Mouse (Mus musculus) c-Kit-positive CD71-positive TER-119-negative erythroid progenitor cells, embryonic 14.5 days (primary cell): ENCODE results near the gene Gypa.

Experiments
- DNase-seq: peaks from one replicate; pipeline ENCODE4 v3.0.0-alpha.2; 2013; ENCODE audit warnings: low read depth

Gypa gene

DNA sequence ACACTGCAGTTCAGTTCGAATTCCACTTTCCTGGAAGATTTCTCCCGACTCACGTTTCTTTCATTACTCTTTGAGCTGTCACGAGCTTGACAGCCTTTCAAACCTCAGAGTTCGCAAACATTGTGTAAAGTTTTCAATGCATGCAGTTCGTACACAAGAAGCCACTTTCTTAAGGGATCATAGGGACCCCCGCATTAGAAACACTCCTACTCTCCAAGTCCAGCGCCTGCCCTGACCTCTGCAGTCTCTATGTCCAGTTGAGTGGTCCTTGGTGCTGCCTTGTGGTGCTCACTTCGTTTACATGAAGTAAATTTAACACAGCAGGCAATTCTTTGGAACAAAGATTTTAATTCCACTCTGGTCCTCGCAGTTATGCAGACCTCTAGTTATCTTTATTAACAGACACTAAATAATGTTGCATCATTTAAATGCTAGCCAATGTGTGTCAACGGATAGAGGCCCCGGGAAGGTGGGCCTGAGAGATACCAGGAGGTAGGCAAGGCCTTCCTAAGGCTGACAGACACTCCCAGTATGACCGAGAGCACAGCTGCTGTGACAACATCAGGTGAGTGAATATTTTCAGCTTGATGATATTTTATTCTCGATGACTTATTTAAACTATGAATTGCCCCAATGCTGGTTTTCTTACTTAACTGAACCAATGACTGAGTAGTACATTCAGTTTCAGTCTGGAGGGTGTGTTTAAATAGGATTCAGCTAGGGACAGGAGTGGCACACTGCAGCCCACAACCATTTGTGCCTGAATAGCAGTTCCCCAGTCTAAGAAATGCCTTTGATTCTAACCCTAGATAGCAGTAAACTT lies at the start of gene Gypa:
Gypa (plus strand) TSS at position 259 of the 823 bp plus-strand sequence.
- peak; percentile 96 for DNase-seq

DNA sequence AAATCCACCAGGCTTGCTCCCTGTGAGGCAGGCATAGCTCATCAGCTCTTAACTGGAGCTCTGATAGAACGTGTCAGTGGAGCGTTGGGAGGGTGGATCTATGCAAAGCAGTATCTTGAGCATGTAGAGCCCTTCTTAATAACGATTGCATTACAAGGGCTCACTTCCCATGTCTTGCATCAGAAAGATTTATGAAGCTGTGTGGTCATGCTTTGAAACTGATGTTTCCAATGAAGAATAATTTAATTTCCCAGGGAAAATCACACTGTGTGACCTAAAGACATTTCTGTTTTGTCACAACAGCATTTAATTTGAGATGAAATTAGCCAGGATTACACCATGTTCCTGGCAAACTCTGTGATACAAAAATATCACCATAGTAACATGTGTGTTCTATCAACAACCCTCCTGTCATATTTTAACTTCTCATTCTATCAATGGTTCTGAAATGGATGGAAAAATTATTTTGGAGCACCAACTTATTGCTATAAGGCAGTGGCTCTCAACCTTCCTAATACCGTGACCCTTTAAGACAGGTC lies 49.0 kb upstream of the Gypa start:
- no peak for DNase-seq

DNA sequence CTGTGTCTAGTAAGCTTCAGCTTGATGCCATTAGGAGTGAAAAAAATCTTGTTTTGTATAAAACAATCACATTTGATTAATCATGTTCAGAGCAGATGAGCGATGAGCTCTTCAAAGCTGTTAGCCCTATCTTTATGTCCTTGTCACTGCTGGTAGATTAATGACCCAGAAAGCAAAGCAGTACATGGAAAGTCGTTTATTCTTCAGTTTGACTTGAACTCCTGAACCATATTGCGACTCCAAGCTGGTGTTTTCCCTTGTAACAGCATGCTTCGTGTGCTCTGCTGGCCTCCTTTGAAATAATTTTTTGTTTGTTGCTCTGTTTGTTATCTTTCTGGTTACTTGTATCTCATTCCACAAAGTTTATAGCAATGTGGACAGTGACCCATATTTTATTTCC lies 46.4 kb upstream of the Gypa start:
- DNase-seq, result no peak

DNA sequence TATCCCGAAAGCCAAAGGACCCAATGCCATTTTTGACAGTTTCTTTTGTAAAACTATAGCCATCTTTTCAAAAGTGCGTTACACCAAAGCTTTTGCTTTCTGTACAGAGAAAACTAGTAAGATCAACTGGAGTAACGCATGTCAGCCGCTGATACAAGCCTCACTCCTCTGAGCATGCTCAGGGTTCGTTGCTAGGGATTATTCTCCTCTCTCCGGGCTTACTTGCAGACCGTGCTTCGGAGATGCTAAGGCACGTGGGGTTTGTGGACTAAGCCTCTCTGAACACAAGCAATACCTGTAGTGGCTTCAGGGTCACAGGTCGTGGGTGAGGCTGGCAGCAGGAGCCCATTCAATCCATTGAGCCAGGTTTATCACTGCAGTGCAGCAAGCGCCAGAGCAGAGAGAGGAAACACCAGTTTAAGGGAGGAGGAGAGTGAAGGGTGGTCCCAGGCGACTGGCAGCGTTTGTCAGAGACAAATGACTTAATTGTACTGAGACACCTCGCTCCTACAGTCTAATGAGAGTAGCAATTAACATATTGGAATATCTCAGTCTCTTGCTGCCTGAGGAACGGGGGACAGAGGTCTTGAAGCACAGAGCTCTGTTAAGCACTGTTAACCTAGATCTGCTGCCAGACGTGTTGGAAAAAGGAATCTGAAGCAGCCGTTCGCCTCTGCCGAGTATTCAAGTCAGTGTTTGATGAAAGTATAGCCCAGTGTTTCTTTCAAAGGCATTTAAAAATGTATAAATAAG lies 41.5 kb upstream of the Gypa start:
- no peak for DNase-seq

DNA sequence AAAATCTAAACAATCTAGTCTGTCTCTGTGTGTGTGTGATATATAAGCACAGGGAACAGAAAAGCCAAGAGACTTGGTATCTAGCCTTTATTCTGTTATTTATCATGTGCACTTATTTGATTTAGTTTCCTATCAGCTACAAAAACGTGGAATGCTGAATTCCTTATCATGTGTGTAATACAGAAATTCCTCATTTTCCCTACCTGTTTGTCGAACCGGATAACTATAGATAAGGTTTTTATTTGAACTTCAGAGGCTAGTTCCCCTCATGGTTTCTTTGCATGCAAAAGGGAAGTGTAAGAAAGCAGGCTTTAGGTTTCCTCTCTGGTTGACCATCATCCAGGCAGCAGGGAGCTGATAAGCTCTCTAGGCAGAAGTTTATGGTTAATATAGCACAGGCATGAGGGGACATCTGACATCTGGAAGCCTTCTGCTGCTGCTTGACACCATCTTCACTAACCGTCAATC lies 30.1 kb upstream of the Gypa start:
- no peak for DNase-seq

DNA sequence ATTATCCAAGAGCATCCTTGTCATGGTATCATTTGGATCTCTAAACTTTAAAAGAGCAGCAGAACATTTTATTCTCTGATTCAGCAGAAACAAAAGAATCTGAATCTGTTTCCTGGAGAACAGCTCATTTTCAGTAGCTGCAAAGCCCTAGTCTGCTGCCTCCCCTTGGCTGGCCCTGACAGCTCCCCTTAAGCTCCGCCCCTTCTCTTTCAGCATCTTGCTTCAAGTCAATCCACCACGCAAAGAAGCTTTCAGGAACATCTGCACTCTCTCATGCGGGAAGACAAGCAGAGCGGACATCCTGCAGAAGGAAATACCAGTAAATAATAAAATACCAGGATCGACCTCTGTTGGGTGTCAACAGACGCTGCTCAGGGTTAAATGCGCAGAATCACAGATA lies 18.6 kb upstream of the Gypa start:
- DNase-seq, result no peak

DNA sequence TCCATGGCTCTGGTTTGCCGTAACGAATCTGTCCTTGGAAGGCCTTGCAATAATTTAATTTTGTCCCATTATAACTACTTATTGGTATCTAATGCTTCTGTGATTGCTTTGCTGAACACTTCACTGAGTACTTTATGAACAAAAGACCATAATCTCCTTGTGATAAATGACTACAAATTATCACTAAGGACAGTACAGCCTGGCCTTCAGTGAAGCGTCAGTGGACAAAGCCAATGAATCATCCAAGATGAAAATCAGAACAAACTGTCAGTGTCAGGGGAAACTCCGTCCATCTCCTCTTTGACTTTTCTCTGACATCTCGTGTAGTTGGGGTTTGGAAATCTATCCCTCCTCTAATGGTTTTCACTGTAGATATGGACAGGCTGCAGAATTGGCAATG lies 15.4 kb upstream of the Gypa start:
- no peak for DNase-seq

DNA sequence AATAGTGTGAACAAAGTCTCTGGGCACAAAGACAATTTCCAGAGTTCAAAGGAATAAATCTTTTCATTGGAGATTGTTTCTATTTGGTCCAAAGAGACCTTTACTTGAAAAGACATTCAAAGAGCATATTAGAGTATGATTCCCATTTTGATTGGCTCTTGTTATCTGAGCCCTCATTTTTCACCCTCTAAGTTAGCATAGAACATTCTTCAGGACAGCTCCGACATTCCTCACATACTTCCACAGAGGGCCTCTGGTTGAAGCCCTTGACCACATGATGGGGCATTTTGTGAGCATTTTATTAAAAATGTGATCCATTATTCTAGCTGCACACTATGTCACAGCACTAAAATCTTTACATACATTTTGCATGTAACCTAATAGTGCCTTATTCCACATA lies 14.5 kb upstream of the Gypa start:
- no peak for DNase-seq

DNA sequence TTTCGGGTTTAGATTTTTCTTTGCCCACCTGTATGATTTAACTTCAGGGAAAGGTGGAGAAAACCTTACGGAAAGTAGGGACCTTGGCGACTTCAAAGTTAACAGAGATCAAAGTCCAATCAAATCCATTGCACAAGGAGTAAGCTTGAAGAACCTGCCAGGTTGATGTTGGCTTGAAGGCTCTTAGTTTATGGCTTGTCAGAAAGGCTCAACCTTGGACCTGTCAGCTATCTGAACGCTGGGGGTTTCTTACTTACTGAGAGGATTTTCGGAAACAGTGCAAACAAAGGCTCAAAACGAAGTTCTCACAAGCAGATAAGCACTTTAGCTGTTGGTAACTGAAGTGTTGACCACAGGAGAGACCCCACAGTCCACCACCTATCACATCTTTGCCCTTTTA lies 11.4 kb upstream of the Gypa start:
- DNase-seq, result no peak

DNA sequence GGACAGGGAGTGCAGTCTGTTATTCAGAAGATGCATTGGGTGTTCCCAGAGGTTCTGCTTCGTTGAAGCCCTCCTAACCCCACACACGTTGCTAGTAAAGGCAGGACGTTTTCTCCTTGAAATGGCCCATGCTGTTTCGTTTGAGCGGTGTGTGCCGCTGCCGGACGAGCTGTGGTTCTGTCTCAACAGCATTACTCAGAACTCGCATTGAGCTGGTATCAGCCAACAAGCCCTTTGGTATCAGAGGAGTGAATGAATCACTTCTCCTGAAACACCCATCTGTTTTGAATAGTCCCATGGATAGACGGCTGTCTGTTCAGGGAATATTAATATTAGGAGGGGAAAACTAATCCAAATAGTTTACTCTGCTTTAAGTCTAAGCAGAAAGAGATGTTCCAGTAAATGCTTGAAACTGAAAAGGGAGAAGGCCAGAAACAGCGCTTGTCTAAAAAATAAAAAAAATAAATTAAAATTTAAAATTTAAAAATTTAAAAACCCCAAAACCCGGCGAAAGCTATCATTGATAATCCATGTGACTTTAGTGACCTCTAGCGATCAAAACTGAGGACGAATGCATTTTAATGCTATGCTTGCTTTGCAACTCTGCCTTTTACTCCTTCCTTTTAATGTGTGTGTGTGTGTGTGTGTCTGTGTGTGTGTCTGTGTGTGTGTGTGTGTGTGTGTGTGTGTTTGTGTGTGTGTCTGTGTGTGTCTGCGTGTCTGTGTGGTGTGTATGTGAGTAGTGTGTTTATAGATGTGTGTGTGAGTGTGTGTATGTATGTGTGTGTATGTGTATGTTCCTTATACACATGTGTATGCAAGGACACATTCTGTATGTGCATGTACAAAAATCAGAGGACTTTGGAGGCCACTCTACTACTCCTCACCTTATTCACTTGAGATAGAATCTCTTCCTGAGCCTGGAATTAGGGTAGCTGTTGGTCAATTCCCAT lies 10.5 kb upstream of the Gypa start:
- DNase-seq, result no peak

DNA sequence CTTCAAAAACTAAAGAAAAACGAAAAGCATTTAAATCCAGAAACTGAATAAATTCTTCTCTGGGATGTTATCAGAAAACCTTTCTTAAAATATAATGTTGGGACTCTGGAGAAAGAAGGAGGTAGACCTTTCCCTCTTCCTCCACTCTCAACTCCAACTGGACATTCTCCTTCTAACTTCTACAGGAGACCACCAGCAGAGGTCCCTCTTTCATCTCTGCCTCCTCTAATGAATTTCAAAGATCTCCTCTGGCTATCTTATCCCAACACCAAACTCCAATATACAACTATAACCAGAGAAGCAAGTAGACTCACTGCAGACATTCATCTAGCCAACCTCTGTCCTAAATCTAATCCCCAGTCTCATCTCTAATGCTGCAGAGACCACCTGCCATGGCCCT lies 2.0 kb upstream of the Gypa start:
- no peak for DNase-seq

DNA sequence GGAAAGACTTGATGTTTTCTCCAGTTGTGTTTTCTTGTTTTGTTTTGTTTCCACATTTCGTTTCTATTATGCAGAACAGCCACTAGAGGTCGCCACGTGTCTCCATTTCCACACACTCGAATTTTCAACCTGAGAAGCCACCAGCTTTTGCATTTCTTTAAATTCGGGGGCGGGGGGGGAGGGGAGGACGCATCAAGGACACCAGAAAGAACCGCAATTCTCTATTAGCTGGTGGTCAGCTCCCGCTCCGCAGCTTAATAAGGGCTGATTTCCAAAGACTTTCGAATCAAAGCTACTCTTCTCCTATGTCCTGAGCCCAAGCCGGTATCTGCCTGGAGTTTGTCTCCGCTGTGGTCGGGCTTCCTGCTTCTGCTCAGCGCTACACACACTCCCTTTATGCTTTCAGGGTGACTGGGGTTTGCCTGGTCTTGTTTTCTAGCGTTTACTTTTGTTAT lies 567 bp upstream of the Gypa start:
- peak; percentile 64 for DNase-seq

DNA sequence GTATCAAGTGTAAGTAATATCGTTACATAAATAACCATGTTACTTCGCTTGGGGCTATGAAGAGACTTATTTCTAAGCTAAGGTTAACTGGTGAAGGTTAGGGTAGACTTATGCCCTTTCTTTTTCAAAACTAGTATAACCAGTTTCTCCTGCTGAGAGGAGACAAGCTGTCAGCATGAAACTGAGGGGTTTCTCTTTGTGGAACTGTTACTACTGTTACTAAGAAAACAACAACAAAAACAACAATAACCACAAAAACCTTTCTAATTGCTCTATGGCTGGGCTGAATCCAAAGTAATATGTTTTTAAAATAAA lies 722 bp downstream of the Gypa start:
- no peak for DNase-seq

DNA sequence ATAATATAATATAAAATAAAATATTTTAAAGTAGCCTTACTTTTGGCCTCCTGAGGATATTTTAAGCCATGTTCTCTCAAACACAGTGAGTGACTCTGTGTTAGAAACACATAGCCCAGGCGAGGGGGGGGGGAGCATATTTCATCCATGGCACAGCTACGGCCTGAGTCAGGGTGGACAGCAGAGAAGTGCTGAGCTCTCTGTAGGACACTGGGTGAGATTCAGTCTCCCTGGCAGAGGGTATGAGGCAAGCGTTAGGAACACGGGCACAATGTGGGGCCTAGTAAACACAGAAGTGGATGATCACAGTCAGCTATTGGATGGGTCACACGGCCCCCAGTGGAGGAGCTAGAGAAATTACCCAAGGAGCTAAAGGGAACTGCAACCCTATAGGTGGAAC lies 1.2 kb downstream of the Gypa start:
- no peak for DNase-seq

DNA sequence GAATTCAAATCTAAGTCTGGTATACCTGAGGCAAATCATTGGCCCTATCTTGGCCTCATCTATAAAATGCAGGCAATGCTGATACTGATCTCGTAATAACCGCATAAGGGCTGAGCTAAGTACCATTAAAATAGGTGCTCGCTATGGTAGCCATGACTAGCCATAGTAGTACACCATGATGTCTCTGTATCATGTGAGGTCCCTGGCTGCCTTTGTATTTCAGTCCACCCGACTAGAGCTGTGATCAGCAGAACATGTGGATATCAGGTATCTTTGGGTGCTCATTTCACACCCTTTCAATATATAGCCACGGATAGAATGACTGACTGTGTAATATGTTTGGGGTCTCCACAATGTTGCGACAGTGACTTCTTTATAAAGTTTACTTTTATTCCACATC lies 1.9 kb downstream of the Gypa start:
- no peak for DNase-seq

DNA sequence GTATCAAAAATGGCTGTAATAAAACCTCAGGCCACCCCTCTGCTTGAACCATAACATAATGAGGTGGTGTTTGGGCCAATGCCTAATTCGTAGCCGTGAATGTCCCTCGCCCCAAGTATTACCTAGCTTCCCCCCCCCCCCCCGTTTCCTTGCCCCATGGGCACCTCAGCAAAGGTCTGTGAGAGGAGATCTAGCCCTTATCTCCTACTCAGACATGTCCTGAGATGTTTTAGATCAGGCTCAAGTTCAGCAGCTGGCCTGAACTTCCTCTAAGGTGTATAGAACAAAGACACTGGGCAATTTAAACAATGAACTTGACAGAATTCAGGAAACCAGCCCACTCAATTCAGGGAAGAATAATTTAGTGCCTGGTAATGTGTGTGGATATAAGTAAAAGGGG lies 3.7 kb downstream of the Gypa start:
- no peak for DNase-seq

DNA sequence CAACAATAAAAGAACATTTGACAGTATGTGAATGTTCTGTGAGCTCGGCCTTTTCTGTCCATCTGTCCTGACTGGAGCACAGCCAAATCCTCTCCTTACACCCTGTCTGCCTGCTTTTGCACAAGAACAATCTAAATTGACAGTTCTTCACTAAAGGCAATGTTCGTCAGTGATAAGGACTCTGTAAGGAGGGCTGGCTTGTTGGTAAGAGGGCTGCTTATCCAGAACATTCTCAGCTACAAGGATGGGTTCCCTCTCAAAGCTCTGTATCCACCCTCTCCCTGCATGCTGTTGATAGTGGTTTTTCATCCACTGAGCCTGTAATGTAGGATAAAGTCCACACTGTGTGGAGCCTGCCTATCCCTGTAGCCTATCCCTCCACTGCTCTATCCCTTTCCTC lies 6.7 kb downstream of the Gypa start:
- peak; percentile 86 for DNase-seq

DNA sequence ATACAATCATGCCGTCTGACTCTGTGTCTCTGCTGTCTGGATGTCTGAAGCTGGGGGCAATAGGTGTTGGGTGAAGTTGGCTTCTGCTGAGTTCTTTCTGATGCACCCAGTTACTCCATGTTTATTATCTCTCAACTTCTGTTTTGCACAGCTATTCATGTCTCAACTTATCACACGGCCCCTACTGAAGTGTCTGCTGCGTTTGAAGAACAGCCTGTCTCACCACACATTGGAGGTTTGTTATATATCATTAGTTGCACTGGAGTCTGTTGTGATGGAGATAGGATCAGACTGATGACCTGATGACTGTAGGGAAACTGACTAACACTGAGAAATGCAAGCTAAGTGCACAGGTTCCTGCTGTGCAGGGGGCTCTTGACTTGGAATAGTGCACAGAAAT lies 7.2 kb downstream of the Gypa start:
- peak; percentile 58 for DNase-seq

DNA sequence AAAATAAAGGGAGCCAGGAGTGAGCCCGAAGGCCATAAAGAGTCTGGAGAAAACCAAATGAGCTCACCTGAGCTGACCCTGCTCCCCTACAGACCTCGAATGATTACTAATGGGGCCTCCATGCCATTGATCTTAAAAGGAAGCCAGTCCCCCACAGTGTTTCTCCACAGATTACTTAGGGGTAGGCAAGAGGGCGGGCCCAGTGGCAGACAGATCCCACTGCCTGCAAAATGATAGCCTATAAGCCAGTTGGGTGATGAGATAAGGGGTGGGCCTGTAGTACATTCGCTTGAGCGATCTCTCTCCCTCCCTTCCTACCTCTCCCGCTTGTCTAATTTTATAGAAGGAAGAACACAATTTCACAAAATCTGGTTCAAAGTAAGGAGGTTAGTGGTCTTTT lies 7.7 kb downstream of the Gypa start:
- DNase-seq, result peak; percentile 69

DNA sequence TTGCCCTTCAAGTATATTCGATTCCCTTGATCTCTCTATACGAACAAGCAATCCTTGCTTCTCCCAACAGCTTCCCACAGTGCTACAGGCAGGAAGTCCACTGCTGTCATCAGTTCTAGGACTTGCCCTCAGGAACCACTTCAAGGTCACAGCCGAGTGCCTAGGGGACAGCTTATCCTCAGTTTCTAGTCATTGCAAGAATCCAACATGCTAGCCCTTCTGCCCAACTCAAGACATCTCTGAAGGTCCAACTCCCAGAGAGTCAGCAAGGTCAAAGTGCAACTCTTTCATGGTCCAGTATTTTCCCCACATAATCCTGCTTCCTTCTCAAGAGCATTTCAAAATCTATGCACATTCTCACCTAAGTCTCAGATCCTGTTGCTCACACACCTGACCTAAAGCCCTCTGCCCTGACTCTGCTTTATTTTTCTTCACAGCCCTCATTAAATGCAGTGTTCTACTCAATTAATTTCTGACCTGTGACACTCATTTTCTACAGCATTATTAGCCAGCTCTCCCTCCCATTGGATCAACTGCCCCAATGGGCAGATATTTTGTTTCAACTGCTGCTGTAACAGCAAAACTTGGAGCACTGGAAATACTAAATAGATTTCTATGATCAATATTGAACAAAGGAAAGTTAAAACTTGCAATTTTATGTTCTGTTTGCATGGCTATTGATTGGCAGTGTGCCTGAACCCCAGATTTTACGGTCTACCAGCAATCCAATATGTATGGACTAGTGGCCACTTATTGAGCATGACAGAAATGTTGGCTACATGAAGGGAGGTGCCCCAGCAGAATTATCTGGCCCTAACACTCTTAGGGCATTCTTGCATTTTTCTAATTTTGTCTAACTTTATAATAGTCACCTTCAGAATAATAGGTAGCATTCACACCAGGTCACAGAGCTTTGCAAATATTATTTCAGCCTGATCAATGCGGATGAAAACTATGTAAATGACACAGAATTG lies 33.1 kb downstream of the Gypa start:
- no peak for DNase-seq

DNA sequence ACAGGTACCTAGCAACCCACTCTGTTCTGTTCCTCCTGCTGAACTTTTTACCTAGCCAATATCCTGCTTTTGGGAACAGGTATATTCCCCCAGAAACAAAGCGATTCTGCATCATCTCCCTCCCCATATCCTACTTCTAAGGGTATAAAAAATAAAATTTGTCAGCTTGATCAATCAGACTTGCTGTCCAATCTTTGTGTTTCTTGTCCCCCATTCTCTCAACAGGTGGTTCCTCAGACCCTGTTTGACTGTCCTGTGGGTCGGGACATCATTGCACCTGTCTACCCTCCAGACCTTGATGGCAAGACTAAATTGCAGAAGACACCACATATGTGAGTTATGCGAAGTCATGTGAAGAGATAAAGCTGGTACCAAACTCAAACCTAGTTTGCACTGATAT lies 48.3 kb downstream of the Gypa start:
- DNase-seq, result no peak
